In genomic region chr2:30706036-30706435, GRCm38 (mm10) we compare ENCODE assay signal across 8 mouse cellular contexts.
DNase-seq lines count a peak whose midpoint lies in the region; ATAC-seq and TF ChIP-seq lines count a peak whose summit lies in the region.

No protein-coding gene starts in this region.

- intact Hi-C loops in heart, adult 2 months (cut with DNase I), result no loop called here

- no peak overlapping the region for H3K4me3 ChIP-seq in heart, embryonic 12.5 days
- no peak overlapping the region for H3K4me3 ChIP-seq in heart, adult 2 months
- H3K4me3 ChIP-seq in lung, embryonic 16.5 days (ENCODE audit: low read length), result no peak overlapping the region
- H3K4me3 ChIP-seq in embryonic facial prominence, embryonic 15.5 days (replicated peaks), result no peak overlapping the region
- no peak overlapping the region for H3K4me3 ChIP-seq in midbrain, embryonic 13.5 days (replicated peaks)

- no peak overlapping the region for H3K9ac ChIP-seq in heart, embryonic 12.5 days
- no peak overlapping the region for H3K9ac ChIP-seq in heart, adult 2 months (ENCODE audit: low read depth, low read length)
- 0 out of 2 replicates have a peak overlapping the region, but pooled peaks have one; percentile 17 for H3K9ac ChIP-seq in lung, embryonic 16.5 days (ENCODE audit: low read length)
- H3K9ac ChIP-seq in embryonic facial prominence, embryonic 15.5 days, result no peak overlapping the region
- H3K9ac ChIP-seq in midbrain, embryonic 13.5 days (replicated peaks), result 0 out of 2 replicates have a peak overlapping the region, but pooled peaks have one; percentile 32

- H3K36me3 ChIP-seq in heart, embryonic 12.5 days, result no peaks in the 10 kb centered on the region
- H3K36me3 ChIP-seq in heart, adult 2 months (ENCODE audit: control insufficient read depth, insufficient read depth, low read length), result no peaks in the 10 kb centered on the region
- H3K36me3 ChIP-seq in lung, embryonic 16.5 days (ENCODE audit: control insufficient read depth, insufficient read depth, low read length), result no peaks in the 10 kb centered on the region
- no peaks in the 10 kb centered on the region for H3K36me3 ChIP-seq in embryonic facial prominence, embryonic 15.5 days
- no peaks in the 10 kb centered on the region for H3K36me3 ChIP-seq in midbrain, embryonic 13.5 days

- peak overlapping the region; percentile 99 for H3K27ac ChIP-seq in heart, embryonic 12.5 days (ENCODE audit: poor library complexity, severe bottlenecking)
- no peak overlapping the region; the same call in 1 of the 2 replicates for H3K27ac ChIP-seq in heart, adult 2 months
- H3K27ac ChIP-seq in lung, embryonic 16.5 days (ENCODE audit: low read length), result peak overlapping the region; percentile 100
- peak overlapping the region; percentile 100; the same call in 1 of the 2 replicates for H3K27ac ChIP-seq in embryonic facial prominence, embryonic 15.5 days (replicated peaks)
- peak overlapping the region; percentile 99; the same call in 1 of the 2 replicates for H3K27ac ChIP-seq in midbrain, embryonic 13.5 days

- TF ChIP-seq CTCF in heart, adult 2 months (IDR thresholded peaks at IDR 0.05), result no peak

- TF ChIP-seq EP300 in heart, adult 2 months (IDR thresholded peaks at IDR 0.05; ENCODE audit: insufficient read depth, low read depth, low read length), result no peak

- H3K27me3 ChIP-seq in heart, embryonic 12.5 days (replicated peaks), result no peaks in the 10 kb centered on the region
- no peaks in the 10 kb centered on the region for H3K27me3 ChIP-seq in heart, adult 2 months (ENCODE audit: control insufficient read depth, insufficient read depth, low read length)
- no peaks in the 10 kb centered on the region for H3K27me3 ChIP-seq in lung, embryonic 16.5 days (ENCODE audit: control insufficient read depth, insufficient read depth, low read depth, low read length)
- no peaks in the 10 kb centered on the region for H3K27me3 ChIP-seq in embryonic facial prominence, embryonic 15.5 days
- H3K27me3 ChIP-seq in midbrain, embryonic 13.5 days, result no peaks in the 10 kb centered on the region

- 46% methylated on average over 5 of the region's 5 CpGs for WGBS in heart, embryonic 12.5 days
- WGBS in heart, adult 2 months, result 78% methylated on average over 5 of the region's 5 CpGs
- 58% methylated on average over 5 of the region's 5 CpGs for WGBS in lung, embryonic 16.5 days
- WGBS in embryonic facial prominence, embryonic 15.5 days, result 62% methylated on average over 5 of the region's 5 CpGs
- WGBS in midbrain, embryonic 13.5 days, result 74% methylated on average over 5 of the region's 5 CpGs

- no peak for DNase-seq in heart, adult 2 months
- DNase-seq in lung, postnatal 14 days, result no peak
- no peak for DNase-seq in Muller cell, postnatal 12 days (ENCODE audit: inconsistent ontology term)
- DNase-seq in frontal cortex, postnatal 25 days (ENCODE audit: low spot score in 2 of 2), result no peak

- peaks cover 6% of the 10 kb centered on the region for H3K9me3 ChIP-seq in heart, embryonic 12.5 days (replicated peaks)
- H3K9me3 ChIP-seq in lung, embryonic 16.5 days (ENCODE audit: control insufficient read depth, low read length), result no peaks in the 10 kb centered on the region
- no peaks in the 10 kb centered on the region for H3K9me3 ChIP-seq in embryonic facial prominence, embryonic 15.5 days (replicated peaks)
- no peaks in the 10 kb centered on the region for H3K9me3 ChIP-seq in midbrain, embryonic 13.5 days

- peaks cover 47% of the 10 kb centered on the region for H3K4me1 ChIP-seq in heart, embryonic 12.5 days (replicated peaks)
- H3K4me1 ChIP-seq in heart, adult 2 months (ENCODE audit: control insufficient read depth, insufficient read depth, low read length), result peaks cover 9% of the 10 kb centered on the region
- peaks cover 38% of the 10 kb centered on the region for H3K4me1 ChIP-seq in lung, embryonic 16.5 days (replicated peaks; ENCODE audit: control insufficient read depth, insufficient read depth, low read length)
- peaks cover 44% of the 10 kb centered on the region for H3K4me1 ChIP-seq in embryonic facial prominence, embryonic 15.5 days
- H3K4me1 ChIP-seq in midbrain, embryonic 13.5 days (replicated peaks), result peaks cover 55% of the 10 kb centered on the region

- no peak overlapping the region for H3K4me2 ChIP-seq in heart, embryonic 12.5 days
- no peak overlapping the region for H3K4me2 ChIP-seq in lung, embryonic 16.5 days (ENCODE audit: low read depth, low read length)
- H3K4me2 ChIP-seq in embryonic facial prominence, embryonic 15.5 days (replicated peaks), result no peak overlapping the region
- H3K4me2 ChIP-seq in midbrain, embryonic 13.5 days (replicated peaks), result no peak overlapping the region

- no peak for TF ChIP-seq POLR2A in heart, adult 2 months (IDR thresholded peaks at IDR 0.05; ENCODE audit: insufficient read depth, low read depth, low read length)

- H3K79me2 ChIP-seq in heart, adult 2 months (replicated peaks; ENCODE audit: control insufficient read depth, insufficient read depth, low read length), result no peaks in the 10 kb centered on the region

- ATAC-seq in heart, embryonic 12.5 days (ENCODE audit: insufficient number of reproducible peaks, low FRiP score), result no peak
- no peak for ATAC-seq in lung, embryonic 16.5 days (ENCODE audit: low read depth)
- ATAC-seq in embryonic facial prominence, embryonic 15.5 days (ENCODE audit: insufficient number of reproducible peaks, low FRiP score, low TSS enrichment, low read depth), result no peak
- ATAC-seq in midbrain, embryonic 13.5 days, result no peak

Comparison
In these comparisons a context has a peak if more than half of its experiments do, and no peak if none do; other contexts are left out.
1. H3K9ac ChIP-seq: peak in lung, embryonic 16.5 days (single experiment) and midbrain, embryonic 13.5 days (single experiment); none in heart, embryonic 12.5 days (single experiment), heart, adult 2 months (single experiment) and embryonic facial prominence, embryonic 15.5 days (single experiment).